13 mouse cellular contexts compared by ENCODE assay signal in the genomic region with DNA sequence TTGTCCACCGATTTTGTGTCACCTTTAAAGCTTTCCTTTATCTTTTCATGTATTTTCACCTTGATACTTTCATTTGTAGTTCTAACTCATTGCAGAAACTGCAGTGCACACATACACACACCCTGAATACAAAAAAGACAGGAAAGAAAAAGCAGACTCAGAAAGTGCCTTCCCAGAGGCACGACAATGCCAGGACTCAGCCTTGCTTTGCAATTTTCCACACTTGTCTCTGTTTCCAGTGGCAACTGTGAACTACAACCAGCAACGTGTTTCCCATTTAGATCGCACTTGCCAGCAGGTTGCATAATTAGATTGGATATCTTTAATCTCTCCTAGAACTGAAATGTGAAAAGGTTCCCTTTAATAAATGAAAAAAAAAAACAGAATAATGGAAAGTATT.
DNase-seq lines count a peak whose midpoint lies in the region; ATAC-seq lines count a peak whose summit lies in the region.
"Had no signal": no experiment of that assay in that cellular context is flagged by ENCODE, and none has a peak within 500 bp of the region (broad histone marks: within the 10 kb centered on the region; RNA-seq: fewer than 3 reads in every experiment).

No protein-coding gene starts in this region.

- H3K4me3 ChIP-seq in hindbrain, embryonic 14.5 days (replicated peaks; ENCODE audit: low read length) = no peak overlapping the region
- H3K4me3 ChIP-seq in hindbrain, embryonic 10.5 days = no peak overlapping the region
- no peak overlapping the region for H3K4me3 ChIP-seq in neural tube, embryonic 15.5 days (replicated peaks)
- H3K4me3 ChIP-seq: erythroblast, embryonic 14.5 days; liver, embryonic 13.5 days had no signal

- H3K4me2 ChIP-seq in hindbrain, embryonic 14.5 days (replicated peaks) = no peak overlapping the region; the same call in 1 of the 2 replicates
- no peak overlapping the region for H3K4me2 ChIP-seq in neural tube, embryonic 15.5 days
- H3K4me2 ChIP-seq: liver, embryonic 13.5 days had no signal

- no peaks in the 10 kb centered on the region for H3K27me3 ChIP-seq in hindbrain, embryonic 14.5 days (ENCODE audit: control insufficient read depth, insufficient read depth, low read length)
- H3K27me3 ChIP-seq in hindbrain, embryonic 10.5 days (ENCODE audit: insufficient read depth, poor library complexity, severe bottlenecking) = no peaks in the 10 kb centered on the region
- no peaks in the 10 kb centered on the region for H3K27me3 ChIP-seq in neural tube, embryonic 15.5 days (replicated peaks)
- H3K27me3 ChIP-seq: liver, embryonic 13.5 days had no signal

- H3K36me3 ChIP-seq in hindbrain, embryonic 14.5 days (replicated peaks; ENCODE audit: control insufficient read depth, insufficient read depth) = no peaks in the 10 kb centered on the region
- H3K36me3 ChIP-seq in hindbrain, embryonic 10.5 days = no peaks in the 10 kb centered on the region
- H3K36me3 ChIP-seq in neural tube, embryonic 15.5 days = no peaks in the 10 kb centered on the region
- H3K36me3 ChIP-seq: liver, embryonic 13.5 days had no signal

- H3K27ac ChIP-seq in hindbrain, embryonic 14.5 days = no peak overlapping the region; the same call in 1 of the 2 replicates
- no peak overlapping the region for H3K27ac ChIP-seq in hindbrain, embryonic 10.5 days
- no peak overlapping the region for H3K27ac ChIP-seq in neural tube, embryonic 15.5 days (replicated peaks)
- H3K27ac ChIP-seq: liver, embryonic 13.5 days had no signal

- peak; percentile 73; the same call in 1 of the 2 replicates for ATAC-seq in hindbrain, embryonic 14.5 days (ENCODE audit: low FRiP score)
- peak; percentile 70; the same call in 1 of the 2 replicates for ATAC-seq in neural tube, embryonic 15.5 days (ENCODE audit: low FRiP score)
- ATAC-seq: CD4-positive, CD25-positive, alpha-beta regulatory T cell, adult 4 months had no signal

- 40% methylated on average over 4 of the region's 4 CpGs for WGBS in hindbrain, embryonic 14.5 days
- WGBS in hindbrain, embryonic 10.5 days = 65% methylated on average over 4 of the region's 4 CpGs
- 44% methylated on average over 4 of the region's 4 CpGs for WGBS in neural tube, embryonic 15.5 days

- no peak overlapping the region for H3K9ac ChIP-seq in hindbrain, embryonic 14.5 days
- no peak overlapping the region for H3K9ac ChIP-seq in neural tube, embryonic 15.5 days (replicated peaks)
- H3K9ac ChIP-seq: liver, embryonic 13.5 days had no signal

- H3K9me3 ChIP-seq in hindbrain, embryonic 14.5 days (ENCODE audit: control insufficient read depth, low read length) = no peaks in the 10 kb centered on the region
- no peaks in the 10 kb centered on the region for H3K9me3 ChIP-seq in hindbrain, embryonic 10.5 days
- no peaks in the 10 kb centered on the region for H3K9me3 ChIP-seq in neural tube, embryonic 15.5 days (replicated peaks)
- H3K9me3 ChIP-seq: liver, embryonic 13.5 days had no signal

- H3K4me1 ChIP-seq in hindbrain, embryonic 14.5 days (replicated peaks; ENCODE audit: control insufficient read depth, insufficient read depth, low read length) = peaks cover 4% of the 10 kb centered on the region; the same call in 1 of the 2 replicates
- H3K4me1 ChIP-seq in hindbrain, embryonic 10.5 days (replicated peaks) = no peaks in the 10 kb centered on the region
- no peaks in the 10 kb centered on the region for H3K4me1 ChIP-seq in neural tube, embryonic 15.5 days
- H3K4me1 ChIP-seq: liver, embryonic 13.5 days had no signal

- DNase-seq in hindbrain, embryonic 14.5 days (ENCODE audit: low spot score) = no peak
- DNase-seq in hindbrain, embryonic 10.5 days (ENCODE audit: low spot score) = no peak
- peak; percentile 6 to 45 for DNase-seq in frontal cortex, postnatal 36 days (ENCODE audit: low spot score in 2 of 2)
- peak; percentile 12 to 62 for DNase-seq in layer of hippocampus, postnatal 14 days (ENCODE audit: low spot score in 2 of 2)
- DNase-seq in lung, postnatal 10 days = no peak
- no peak for DNase-seq in kidney, postnatal 25 days
- DNase-seq: embryo, embryonic 11 days; heart, postnatal 14 days; kidney, adult 8-10 months; liver, embryonic 13.5 days had no signal

Comparison
In these comparisons a context has a peak if more than half of its experiments do, and no peak if none do; other contexts are left out.
1. DNase-seq: peak in frontal cortex, postnatal 36 days (2 of 2) and layer of hippocampus, postnatal 14 days (2 of 2); none in hindbrain, embryonic 14.5 days (single experiment), hindbrain, embryonic 10.5 days (single experiment), lung, postnatal 10 days (single experiment) and kidney, postnatal 25 days (0 of 2).